Mouse (Mus musculus): ENCODE measurements around the gene Hist2h2bb. TPM values are rescaled to one million over a fixed set of nuclear protein-coding genes. Genes with fewer than 3 reads are reported as not detected.

The Hist2h2bb gene
- total and polyA plus RNA-seq, 3 experiments: 11.2 to 6,680 TPM; not detected in 1

- no peaks in the 10 kb centered on the region for H3K36me3 ChIP-seq (ENCODE audit: control insufficient read depth in 1 of 2, insufficient read depth in 2 of 2, low read length in 2 of 2)
- no peak overlapping the region for H3K4me3 ChIP-seq (ENCODE audit: control insufficient read depth in 1 of 2, insufficient read depth in 1 of 2, low read depth in 2 of 2, low read length in 2 of 2)
- no peaks in the 10 kb centered on the region for H3K79me2 ChIP-seq (ENCODE audit: control insufficient read depth, insufficient read depth, low read length, poor library complexity)
- no peak overlapping the region for H3K9ac ChIP-seq (ENCODE audit: control insufficient read depth, low read depth, low read length, poor library complexity, severe bottlenecking)
- DNase-seq (ENCODE audit: low read depth, low spot score): peak; percentile 67
- H3K27ac ChIP-seq (ENCODE audit: control insufficient read depth, low read depth, low read length): no peak overlapping the region
- no peaks in the 10 kb centered on the region for H3K4me1 ChIP-seq (ENCODE audit: control insufficient read depth in 1 of 2, insufficient read depth in 2 of 2, low read length in 2 of 2)
- no peaks in the 10 kb centered on the region for H3K9me3 ChIP-seq (replicated peaks; ENCODE audit: insufficient read depth, low read length)
- TF ChIP-seq MEF2A (IDR thresholded peaks at IDR 0.05; ENCODE audit: extremely low read depth, insufficient replicate concordance, low read depth, low read length, poor library complexity, severe bottlenecking): no peak
- no peak for TF ChIP-seq MXI1 (IDR thresholded peaks at IDR 0.05; ENCODE audit: low read depth, low read length)
- no peak for TF ChIP-seq CHD2 (IDR thresholded peaks at IDR 0.05; ENCODE audit: low read length)
- no peak for TF ChIP-seq POLR2AphosphoS5 (IDR thresholded peaks at IDR 0.05; ENCODE audit: borderline replicate concordance, low read depth, low read length)
- TF ChIP-seq POLR2A (IDR thresholded peaks at IDR 0.05; ENCODE audit: control insufficient read depth in 1 of 2, insufficient read depth in 1 of 2, low read depth in 1 of 2, low read length in 2 of 2, poor library complexity in 1 of 2): peak; percentile 37 to 55; a peak in 2 of 4 replicates
- TF ChIP-seq ZNF384 (IDR thresholded peaks at IDR 0.05; ENCODE audit: low read depth, low read length): no peak
- TF ChIP-seq MYC (IDR thresholded peaks at IDR 0.05; ENCODE audit: low read depth, low read length): no peak
- no peak for TF ChIP-seq NRF1 (IDR thresholded peaks at IDR 0.05; ENCODE audit: insufficient read depth, low read depth, low read length, poor library complexity, severe bottlenecking)
- no peak for TF ChIP-seq RAD21 (IDR thresholded peaks at IDR 0.05; ENCODE audit: low read depth, low read length)
- H3K27me3 ChIP-seq (ENCODE audit: control insufficient read depth in 1 of 2, insufficient read depth in 2 of 2, low read length in 2 of 2): no peaks in the 10 kb centered on the region
These were observed 43.0 kb downstream of the Hist2h2bb start for GRCm38 (mm10) chr3:96312341-96313098.

Other genes with a start within 250 kb of the Hist2h2bb start
- 24.4 and 28.9 TPM in 2 replicates for gene Vps45, start 211.3 kb upstream of the Hist2h2bb start, total RNA-seq (2012; rRNA removed)
- gene Vps45, start 211.3 kb upstream of the Hist2h2bb start, polyA plus RNA-seq (2012; ENCODE audit: insufficient read depth in 1 of 2, insufficient read length in 2 of 2, low read depth in 1 of 2, low replicate concordance in 2 of 2, missing spikeins in 1 of 2): 10 to 100 TPM; 20.6 to 92.0 TPM
- gene Otud7b, start 165.2 kb upstream of the Hist2h2bb start, total RNA-seq (2012; rRNA removed): 25.8 and 27.5 TPM in 2 replicates
- gene Otud7b, start 165.2 kb upstream of the Hist2h2bb start, polyA plus RNA-seq (2012; ENCODE audit: insufficient read depth in 1 of 2, insufficient read length in 2 of 2, low read depth in 1 of 2, low replicate concordance in 2 of 2, missing spikeins in 1 of 2): 10 to 100 TPM; 17.9 to 24.4 TPM
- gene Mtmr11, start 107.7 kb upstream of the Hist2h2bb start, total RNA-seq (2012; rRNA removed): 0.62 and 0.77 TPM in 2 replicates
- gene Mtmr11, start 107.7 kb upstream of the Hist2h2bb start, polyA plus RNA-seq (2012; ENCODE audit: insufficient read depth in 1 of 2, insufficient read length in 2 of 2, low read depth in 1 of 2, low replicate concordance in 2 of 2, missing spikeins in 1 of 2): 1 to 10 TPM in 1 of 2 experiments, not detected in 1; 1.4 TPM
- 135 and 157 TPM in 2 replicates for gene Sf3b4, start 97.4 kb upstream of the Hist2h2bb start, total RNA-seq (2012; rRNA removed)
- gene Sf3b4, start 97.4 kb upstream of the Hist2h2bb start, polyA plus RNA-seq (2012; ENCODE audit: insufficient read depth in 1 of 2, insufficient read length in 2 of 2, low read depth in 1 of 2, low replicate concordance in 2 of 2, missing spikeins in 1 of 2): 100 to 1,000 TPM; 102 to 423 TPM
- gene Sv2a, start 88.6 kb upstream of the Hist2h2bb start, total RNA-seq (2012; rRNA removed): 0.77 and 2.1 TPM in 2 replicates
- 1 to 10 TPM in 1 of 2 experiments, not detected in 1; 3.3 TPM for gene Sv2a, start 88.6 kb upstream of the Hist2h2bb start, polyA plus RNA-seq (2012; ENCODE audit: insufficient read depth in 1 of 2, insufficient read length in 2 of 2, low read depth in 1 of 2, low replicate concordance in 2 of 2, missing spikeins in 1 of 2)
- 115 and 123 TPM in 2 replicates for gene Bola1, start 50.0 kb upstream of the Hist2h2bb start, total RNA-seq (2012; rRNA removed)
- 100 to 1,000 TPM in 1 of 2 experiments, not detected in 1; 124 TPM for gene Bola1, start 50.0 kb upstream of the Hist2h2bb start, polyA plus RNA-seq (2012; ENCODE audit: insufficient read depth in 1 of 2, insufficient read length in 2 of 2, low read depth in 1 of 2, low replicate concordance in 2 of 2, missing spikeins in 1 of 2)
- gene Hist2h2ab, start 49.9 kb upstream of the Hist2h2bb start, total RNA-seq (2012; rRNA removed): 197 and 234 TPM in 2 replicates
- gene Hist2h2ab, start 49.9 kb upstream of the Hist2h2bb start, polyA plus RNA-seq (2012; ENCODE audit: insufficient read depth in 1 of 2, insufficient read length in 2 of 2, low read depth in 1 of 2, low replicate concordance in 2 of 2, missing spikeins in 1 of 2): under 1 TPM in 1 of 2 experiments, not detected in 1; 0.72 TPM
- 2,824 and 3,687 TPM in 2 replicates for gene Hist2h2ac, start 48.9 kb upstream of the Hist2h2bb start, total RNA-seq (2012; rRNA removed)
- gene Hist2h2ac, start 48.9 kb upstream of the Hist2h2bb start, polyA plus RNA-seq (2012; ENCODE audit: insufficient read depth in 1 of 2, insufficient read length in 2 of 2, low read depth in 1 of 2, low replicate concordance in 2 of 2, missing spikeins in 1 of 2): 1 to 10 TPM in 1 of 2 experiments, not detected in 1; 4.8 TPM
- gene Hist2h2be, start 48.6 kb upstream of the Hist2h2bb start, total RNA-seq (2012; rRNA removed): 1.6 and 1.8 TPM in 2 replicates
- gene Hist2h2be, start 48.6 kb upstream of the Hist2h2bb start, polyA plus RNA-seq (2012; ENCODE audit: insufficient read depth in 1 of 2, insufficient read length in 2 of 2, low read depth in 1 of 2, low replicate concordance in 2 of 2, missing spikeins in 1 of 2): 1 to 10 TPM in 1 of 2 experiments, not detected in 1; 3.2 TPM
- gene Hist2h3c2, start 30.6 kb upstream of the Hist2h2bb start, total RNA-seq (2012; rRNA removed): 2,744 and 3,348 TPM in 2 replicates
- gene Hist2h3c2, start 30.6 kb upstream of the Hist2h2bb start, polyA plus RNA-seq (2012; ENCODE audit: insufficient read depth in 1 of 2, insufficient read length in 2 of 2, low read depth in 1 of 2, low replicate concordance in 2 of 2, missing spikeins in 1 of 2): 1,000 to 10,000 TPM in 1 of 2 experiments, 1 to 10 TPM in 1; 8.2 to 1,897 TPM
- gene Hist2h2aa2, start 29.5 kb upstream of the Hist2h2bb start, total RNA-seq (2012; rRNA removed): 11,232 and 13,053 TPM in 2 replicates
- 10 to 100 TPM in 1 of 2 experiments, not detected in 1; 18.4 TPM for gene Hist2h2aa2, start 29.5 kb upstream of the Hist2h2bb start, polyA plus RNA-seq (2012; ENCODE audit: insufficient read depth in 1 of 2, insufficient read length in 2 of 2, low read depth in 1 of 2, low replicate concordance in 2 of 2, missing spikeins in 1 of 2)
- 3,456 and 4,103 TPM in 2 replicates for gene Hist2h2aa1, start 24.3 kb upstream of the Hist2h2bb start, total RNA-seq (2012; rRNA removed)
- 1 to 10 TPM in 1 of 2 experiments, not detected in 1; 1.5 TPM for gene Hist2h2aa1, start 24.3 kb upstream of the Hist2h2bb start, polyA plus RNA-seq (2012; ENCODE audit: insufficient read depth in 1 of 2, insufficient read length in 2 of 2, low read depth in 1 of 2, low replicate concordance in 2 of 2, missing spikeins in 1 of 2)
- 1.3 and 1.5 TPM in 2 replicates for gene Hist2h3c1, start 23.1 kb upstream of the Hist2h2bb start, total RNA-seq (2012; rRNA removed)
- not detected for gene Hist2h3c1, start 23.1 kb upstream of the Hist2h2bb start, polyA plus RNA-seq (2012; ENCODE audit: insufficient read depth in 1 of 2, insufficient read length in 2 of 2, low read depth in 1 of 2, low replicate concordance in 2 of 2, missing spikeins in 1 of 2)
- 195 and 290 TPM in 2 replicates for gene Hist2h4, start 6.4 kb upstream of the Hist2h2bb start, total RNA-seq (2012; rRNA removed)
- 1 to 10 TPM in 1 of 2 experiments, not detected in 1; 1.5 TPM for gene Hist2h4, start 6.4 kb upstream of the Hist2h2bb start, polyA plus RNA-seq (2012; ENCODE audit: insufficient read depth in 1 of 2, insufficient read length in 2 of 2, low read depth in 1 of 2, low replicate concordance in 2 of 2, missing spikeins in 1 of 2)
- 3,962 and 5,017 TPM in 2 replicates for gene Hist2h3b, start 1.1 kb upstream of the Hist2h2bb start, total RNA-seq (2012; rRNA removed)
- gene Hist2h3b, start 1.1 kb upstream of the Hist2h2bb start, polyA plus RNA-seq (2012; ENCODE audit: insufficient read depth in 1 of 2, insufficient read length in 2 of 2, low read depth in 1 of 2, low replicate concordance in 2 of 2, missing spikeins in 1 of 2): 10 to 100 TPM in 1 of 2 experiments, not detected in 1; 71.7 TPM
- 3.4 and 4.7 TPM in 2 replicates for gene Fcgr1, start 24.2 kb downstream of the Hist2h2bb start, total RNA-seq (2012; rRNA removed)
- 1 to 10 TPM in 1 of 2 experiments, not detected in 1; 2.8 TPM for gene Fcgr1, start 24.2 kb downstream of the Hist2h2bb start, polyA plus RNA-seq (2012; ENCODE audit: insufficient read depth in 1 of 2, insufficient read length in 2 of 2, low read depth in 1 of 2, low replicate concordance in 2 of 2, missing spikeins in 1 of 2)
- not detected in 2 replicates for gene BC107364, start 182.6 kb downstream of the Hist2h2bb start, total RNA-seq (2012; rRNA removed)
- gene BC107364, start 182.6 kb downstream of the Hist2h2bb start, polyA plus RNA-seq (2012; ENCODE audit: insufficient read depth in 1 of 2, insufficient read length in 2 of 2, low read depth in 1 of 2, low replicate concordance in 2 of 2, missing spikeins in 1 of 2): under 1 TPM in 1 of 2 experiments, not detected in 1; 0.17 TPM